ENCODE assay signal across 18 mouse cellular contexts in the genomic region with DNA sequence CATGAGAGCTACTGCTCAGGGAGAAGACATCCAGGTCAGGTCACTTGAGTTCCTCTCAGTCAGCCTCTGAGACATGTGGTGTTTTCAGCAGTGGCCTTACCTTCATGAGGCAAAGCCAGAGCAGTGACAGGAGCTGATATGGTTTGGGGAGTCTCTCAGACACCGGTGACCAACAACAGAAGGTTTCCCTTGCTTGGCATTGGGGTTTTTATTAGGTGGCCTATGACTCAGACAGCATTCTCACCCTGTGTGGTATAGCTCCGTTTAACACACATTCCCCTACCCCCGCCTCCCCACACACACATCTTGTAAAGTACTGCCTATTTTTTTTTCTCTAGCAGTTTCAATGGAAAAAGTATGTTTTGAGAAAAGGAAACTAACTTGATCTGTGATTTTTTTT. TPM values are rescaled to one million over a fixed set of nuclear protein-coding genes. Genes with fewer than 3 reads are reported as not detected.
DNase-seq lines count a peak whose midpoint lies in the region; ATAC-seq lines count a peak whose summit lies in the region.
"Had no signal": no experiment of that assay in that cellular context is flagged by ENCODE, and none has a peak within 500 bp of the region (broad histone marks: within the 10 kb centered on the region; RNA-seq: fewer than 3 reads in every experiment).

No protein-coding gene starts in this region.

- DNase-seq in CD4-positive helper T cell, adult 2 months (ENCODE audit: low read depth, low spot score): peak; percentile 63
- peak; percentile 17 for DNase-seq in NIH3T3 (ENCODE audit: low read depth)
- DNase-seq in gastrocnemius, postnatal 36 days: no peak
- no peak for DNase-seq in left cerebral cortex, postnatal 4 days
- DNase-seq: adrenal gland, postnatal 14 days; cerebellum, adult 11-12 months; cerebellum, adult 9-10 months; cerebellum, postnatal 25 days; forebrain, postnatal 0 days; gastrocnemius, postnatal 14 days; heart, postnatal 36 days; kidney, adult 11 months had no signal

- no peaks in the 10 kb centered on the region for H3K36me3 ChIP-seq in heart, embryonic 12.5 days
- H3K36me3 ChIP-seq: embryonic facial prominence, embryonic 13.5 days; forebrain, embryonic 12.5 days; heart, embryonic 13.5 days; hindbrain, embryonic 15.5 days had no signal

- WGBS in heart, embryonic 12.5 days: 66% methylated on average over 3 of the region's 3 CpGs

- H3K4me2 ChIP-seq in heart, embryonic 12.5 days: no peak overlapping the region
- H3K4me2 ChIP-seq: embryonic facial prominence, embryonic 13.5 days; forebrain, embryonic 12.5 days; heart, embryonic 13.5 days; hindbrain, embryonic 15.5 days had no signal

- no peaks in the 10 kb centered on the region for H3K27me3 ChIP-seq in heart, embryonic 12.5 days (replicated peaks)
- H3K27me3 ChIP-seq: embryonic facial prominence, embryonic 13.5 days; forebrain, embryonic 12.5 days; heart, embryonic 13.5 days; hindbrain, embryonic 15.5 days had no signal

- no peaks in the 10 kb centered on the region for H3K9me3 ChIP-seq in heart, embryonic 12.5 days (replicated peaks)
- H3K9me3 ChIP-seq: embryonic facial prominence, embryonic 13.5 days; forebrain, embryonic 12.5 days; heart, embryonic 13.5 days; hindbrain, embryonic 15.5 days had no signal

- no peak overlapping the region for H3K4me3 ChIP-seq in heart, embryonic 12.5 days
- H3K4me3 ChIP-seq: embryonic facial prominence, embryonic 13.5 days; forebrain, embryonic 12.5 days; heart, embryonic 13.5 days; hindbrain, embryonic 15.5 days had no signal

- intact Hi-C loops in gastrocnemius, postnatal 36 days (cut with DNase I): no loop called here
- intact Hi-C loops in left cerebral cortex, postnatal 4 days (cut with DNase I): no loop called here

- ATAC-seq in inflammation-experienced regulatory T-cells, adult 6 months: peak; percentile 81
- no peak for ATAC-seq in heart, embryonic 12.5 days (ENCODE audit: insufficient number of reproducible peaks, low FRiP score)
- ATAC-seq: forebrain, postnatal 0 days had no signal

- H3K4me1 ChIP-seq in heart, embryonic 12.5 days (replicated peaks): no peaks in the 10 kb centered on the region
- H3K4me1 ChIP-seq: embryonic facial prominence, embryonic 13.5 days; forebrain, embryonic 12.5 days; heart, embryonic 13.5 days had no signal

- no peak overlapping the region for H3K27ac ChIP-seq in heart, embryonic 12.5 days (ENCODE audit: poor library complexity, severe bottlenecking)
- H3K27ac ChIP-seq: embryonic facial prominence, embryonic 13.5 days; forebrain, embryonic 12.5 days; heart, embryonic 13.5 days; hindbrain, embryonic 15.5 days had no signal

- H3K9ac ChIP-seq in heart, embryonic 12.5 days: no peak overlapping the region
- H3K9ac ChIP-seq: embryonic facial prominence, embryonic 13.5 days; forebrain, embryonic 12.5 days; forebrain, postnatal 0 days; heart, embryonic 13.5 days; hindbrain, embryonic 15.5 days had no signal

RNA-seq across cellular contexts. Expression of gene Mindy3, which starts 5.1 kb away (rescaled TPM):
- polyA plus RNA-seq in inflammation-experienced regulatory T-cells, adult 6 months (2017; shearing (Covaris generic)): 10 to 100 TPM; 32.9 to 66.5 (median 46.4) TPM
- total RNA-seq in gastrocnemius, postnatal 36 days (2021): 1 to 10 TPM; 8.8 to 9.5 TPM
- total RNA-seq in left cerebral cortex, postnatal 4 days (2021): 10 to 100 TPM; 65.7 to 76.6 TPM
- polyA plus RNA-seq in heart, embryonic 12.5 days (2016; fragmentation: Nextera tagmentation; extraction: Ambion mirVana): 29.4 and 31.7 TPM in 2 replicates

Comparison
In these comparisons a context has a peak if more than half of its experiments do, and no peak if none do; other contexts are left out.
1. DNase-seq: peak in CD4-positive helper T cell, adult 2 months (single experiment) and NIH3T3 (single experiment); none in gastrocnemius, postnatal 36 days (0 of 2) and left cerebral cortex, postnatal 4 days (single experiment).
2. RNA of gene Mindy3, which starts 5.1 kb away (total RNA-seq): 65.7 to 76.6 TPM in left cerebral cortex, postnatal 4 days; 8.8 to 9.5 TPM in gastrocnemius, postnatal 36 days; every median in the first group is over 4 times any median in the second.